Mouse (Mus musculus): ENCODE data around the gene Gm26897. TPM values are rescaled to one million over a fixed set of nuclear protein-coding genes. Genes with fewer than 3 reads are reported as not detected.

The Gm26897 gene
- total RNA-seq, 4 experiments from 2014 or later: not detected

- DNase-seq: no peak
Measured at GRCm38 (mm10) chr5:111750092-111750491, 16.4 kb downstream of the Gm26897 start.

DNA sequence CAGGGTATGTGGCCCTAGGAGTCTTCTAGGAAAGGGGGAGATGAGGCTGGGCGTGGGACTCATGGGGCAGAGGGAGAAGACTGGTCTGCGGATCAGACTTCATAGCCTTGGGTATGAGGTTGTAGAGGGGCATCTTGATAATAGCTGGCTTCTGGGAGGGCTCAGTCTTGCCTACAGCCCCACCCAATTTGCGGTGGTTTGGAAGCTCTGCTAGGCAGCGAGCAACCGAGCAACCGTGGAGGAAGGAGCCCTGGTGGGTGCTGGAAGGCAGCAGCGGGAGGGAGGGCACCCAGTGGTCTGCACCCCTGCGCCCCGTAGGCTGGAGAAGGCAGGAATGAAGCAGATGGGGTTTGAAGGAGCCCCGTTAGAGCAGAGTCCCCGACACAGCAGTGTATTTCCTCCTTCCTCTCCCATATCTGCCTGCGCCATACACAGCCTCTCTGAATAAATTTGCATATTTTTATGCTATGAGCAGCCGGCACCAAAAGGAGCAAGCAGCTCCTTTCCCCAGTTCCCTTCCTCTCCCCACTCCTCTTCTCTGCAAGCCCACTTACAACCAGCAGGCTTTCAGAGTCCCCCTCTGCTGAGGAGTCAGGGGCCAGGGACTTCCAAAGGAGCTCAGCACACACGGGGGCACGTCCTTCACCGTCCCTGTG lies 20.9 kb downstream of the Gm26897 start:
- DNase-seq: no peak

- DNase-seq: no peak
Measured at GRCm38 (mm10) chr5:111755330-111755729, 21.6 kb downstream of the Gm26897 start.

DNA sequence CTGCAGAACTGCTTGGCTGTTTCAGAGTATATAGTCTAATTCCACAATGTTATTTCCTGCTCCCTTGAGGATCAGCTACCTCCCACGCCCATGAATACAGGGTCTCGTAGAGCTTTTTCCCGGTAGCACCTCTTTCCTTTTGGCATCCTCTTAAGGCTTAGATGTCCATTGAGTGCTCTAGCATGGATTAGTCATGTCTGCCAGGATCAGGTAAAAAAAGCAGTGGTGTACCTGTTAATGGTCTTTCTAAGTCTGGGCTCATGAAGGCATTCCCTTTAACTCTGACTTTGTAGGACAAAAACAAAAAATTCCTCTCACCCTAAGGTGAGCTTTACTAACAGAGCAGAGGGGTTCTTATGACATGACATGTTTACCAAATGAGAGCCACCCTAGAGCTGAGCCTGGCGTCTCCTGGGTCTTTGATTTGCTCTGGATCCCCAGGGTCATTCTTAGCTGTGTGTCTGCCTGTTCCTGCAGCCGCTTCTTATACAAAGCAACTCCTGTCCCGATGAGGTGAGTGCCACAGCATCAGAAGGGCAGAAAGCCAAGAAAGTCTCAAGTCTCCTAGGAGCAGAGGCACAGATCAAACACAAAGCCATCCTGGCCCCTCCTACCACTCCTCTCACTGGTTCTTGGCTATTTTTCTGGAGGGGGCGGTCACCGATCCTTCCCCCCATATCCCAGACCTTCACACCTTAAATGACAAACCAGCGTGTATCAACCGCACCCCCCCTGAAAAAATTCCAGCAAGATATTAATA lies 27.2 kb downstream of the Gm26897 start:
- DNase-seq: no peak

DNA sequence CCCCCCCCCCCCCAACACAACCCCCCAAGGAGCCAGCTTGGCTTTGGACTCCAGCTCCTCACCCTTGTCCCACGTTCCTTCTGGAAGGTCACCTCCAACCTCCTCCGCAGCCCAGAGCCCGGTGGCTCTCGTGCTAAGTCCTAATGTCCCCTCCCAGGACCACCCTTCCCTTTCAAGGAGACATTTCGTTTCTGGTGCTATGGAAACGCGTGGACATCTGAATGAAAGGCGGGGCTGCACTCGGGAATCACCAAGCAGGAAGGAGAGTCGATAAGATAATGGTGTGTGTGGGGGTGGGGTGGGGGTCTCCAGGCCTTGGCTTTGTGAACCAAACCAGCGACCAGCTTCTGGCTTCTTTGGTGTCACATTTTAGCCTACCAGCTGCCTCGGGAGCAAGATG lies 27.9 kb downstream of the Gm26897 start:
- DNase-seq: no peak

DNA sequence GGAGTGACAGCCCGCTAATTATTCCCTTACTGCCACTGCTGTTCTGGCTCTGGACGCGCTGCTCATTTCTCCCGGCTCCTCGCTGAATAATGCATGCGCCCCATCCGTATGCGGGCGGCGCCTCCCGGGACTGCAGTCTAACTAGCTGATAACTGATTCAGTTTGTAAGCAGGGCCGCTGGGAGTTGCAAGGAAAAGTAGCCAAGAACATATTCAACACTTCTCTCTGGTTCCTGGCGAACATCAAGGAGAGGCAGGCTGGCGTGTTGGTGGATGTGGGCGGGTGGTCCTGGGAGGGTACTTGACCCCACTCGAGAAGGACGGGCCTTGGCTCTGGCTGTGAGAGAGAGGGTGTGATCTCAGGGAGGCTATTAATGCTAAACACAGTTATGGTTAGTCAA lies 28.4 kb downstream of the Gm26897 start:
- DNase-seq: peak; percentile 1

GRCm38 (mm10) chr5:111765671-111766290 lies 32.1 kb downstream of the Gm26897 start:
- no peak for DNase-seq

DNA sequence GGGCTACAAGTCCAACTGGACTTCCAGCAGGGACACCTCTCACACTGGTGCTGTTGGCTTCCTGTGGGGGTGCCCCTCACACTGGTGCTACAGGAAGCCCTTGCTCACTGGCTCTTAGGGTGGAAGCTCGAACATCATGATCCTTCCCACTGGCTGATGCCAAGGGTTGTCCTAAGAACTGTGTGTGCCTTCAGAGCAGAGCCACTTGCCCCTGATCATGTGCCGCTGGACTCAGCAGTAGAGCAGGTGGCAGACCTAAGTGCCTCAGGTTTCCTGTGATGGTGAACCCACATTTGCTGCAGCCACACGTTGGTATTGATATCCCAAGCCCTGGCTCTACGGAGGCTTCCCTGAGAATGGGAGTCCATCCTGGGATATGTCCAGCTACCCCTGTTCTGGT lies 33.0 kb downstream of the Gm26897 start:
- no peak for DNase-seq

GRCm38 (mm10) chr5:111770266-111770665 lies 36.5 kb downstream of the Gm26897 start:
- no peak for DNase-seq

DNA sequence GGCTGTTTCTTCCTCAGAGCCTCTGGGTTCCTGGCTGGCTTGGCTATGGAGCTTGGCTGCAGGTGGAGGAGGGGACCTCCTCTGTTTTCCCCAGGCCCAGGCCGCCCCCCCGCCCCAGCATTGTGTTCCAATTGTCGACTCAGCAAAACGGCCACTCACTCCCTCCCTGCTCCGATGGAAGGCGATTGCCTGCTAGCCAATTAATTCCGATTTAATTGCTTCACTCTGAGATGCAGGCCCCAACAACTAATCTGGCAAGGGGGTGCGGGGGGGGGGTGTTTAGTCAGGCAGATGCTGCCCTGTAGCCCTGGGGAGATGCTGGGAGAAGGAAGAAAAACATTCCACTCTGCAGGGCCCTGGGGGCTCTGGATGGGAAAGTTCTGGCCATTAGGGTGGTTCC lies 38.4 kb downstream of the Gm26897 start:
- no peak for DNase-seq

DNA sequence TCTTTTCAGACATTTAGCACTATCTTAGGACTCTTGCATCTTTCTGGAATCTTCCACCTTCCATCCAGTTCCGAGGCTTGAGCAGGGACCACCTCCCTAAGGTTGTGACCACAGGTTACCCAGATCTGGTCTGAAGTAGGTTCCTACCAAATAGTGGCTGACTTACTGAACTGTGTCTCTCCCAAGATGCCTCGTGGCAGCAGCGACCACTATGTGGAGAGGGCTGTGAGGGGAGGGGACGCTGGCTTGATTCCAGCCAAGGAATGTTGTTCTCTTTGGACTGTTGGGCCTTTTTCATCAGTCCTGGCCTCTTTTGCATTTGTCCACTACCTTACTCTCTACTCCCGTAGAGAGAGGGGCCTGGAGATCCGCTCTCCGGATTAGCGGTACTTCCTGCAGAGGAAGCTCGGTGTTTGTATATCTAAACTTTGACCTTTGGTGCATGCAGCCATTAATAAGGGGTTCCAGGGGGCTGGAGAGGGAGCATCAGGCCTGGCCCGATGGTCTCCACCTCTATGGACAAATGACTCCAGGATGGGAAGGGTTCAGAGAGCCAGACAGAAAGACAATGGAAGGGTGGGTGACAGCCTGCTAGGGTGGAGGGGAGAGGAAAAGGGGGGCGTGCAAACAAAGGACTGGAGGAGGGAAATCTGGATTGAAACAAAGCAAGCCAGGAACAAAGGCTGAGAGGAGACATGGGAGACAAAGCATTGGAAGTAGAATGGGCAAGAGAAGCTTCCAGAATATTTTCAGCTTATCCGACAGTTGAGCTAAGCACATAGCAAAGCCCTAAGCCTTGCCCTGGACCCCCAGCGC lies 39.1 kb downstream of the Gm26897 start:
- DNase-seq: no peak

- DNase-seq: no peak
Measured at GRCm38 (mm10) chr5:111773407-111773733, 39.6 kb downstream of the Gm26897 start.

GRCm38 (mm10) chr5:111776246-111776645 lies 42.5 kb downstream of the Gm26897 start:
- no peak for DNase-seq

GRCm38 (mm10) chr5:111778093-111778492 lies 44.4 kb downstream of the Gm26897 start:
- no peak for DNase-seq

DNA sequence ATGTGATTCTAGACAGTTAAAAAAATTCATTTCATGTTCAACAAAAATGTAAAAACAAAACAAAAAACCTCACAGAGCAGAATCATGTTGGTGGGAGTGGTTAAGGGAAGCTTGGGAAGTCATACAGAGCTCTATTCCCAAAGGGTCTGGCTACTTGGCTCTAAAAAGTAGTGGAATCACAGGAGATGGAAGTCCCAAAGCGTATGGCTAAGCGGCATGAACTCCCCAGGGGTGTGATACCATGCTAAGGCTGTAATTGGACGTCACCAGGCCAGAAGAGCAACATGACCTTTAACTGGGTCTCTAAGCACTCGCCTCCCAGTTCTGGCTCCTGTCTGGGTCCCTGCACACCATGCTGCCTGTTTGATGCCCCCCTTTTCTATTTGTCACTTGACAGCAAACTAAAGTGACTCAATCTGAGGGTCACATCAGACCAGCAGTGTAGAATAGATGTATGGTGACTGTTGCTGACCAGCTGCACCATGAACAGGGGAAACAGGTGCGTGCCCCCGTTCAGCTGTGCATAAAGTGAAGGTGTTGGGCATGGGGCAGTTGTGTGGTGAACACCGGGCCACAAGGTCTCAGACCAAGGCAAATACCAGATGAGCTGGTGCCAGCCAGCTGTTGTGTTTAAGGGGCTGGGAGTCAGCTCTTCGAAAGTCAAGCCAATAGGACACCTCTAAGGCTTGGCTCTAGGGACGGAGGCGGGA lies 46.2 kb downstream of the Gm26897 start:
- no peak for DNase-seq
